9 mouse cellular contexts compared by ENCODE assay signal in the genomic region with DNA sequence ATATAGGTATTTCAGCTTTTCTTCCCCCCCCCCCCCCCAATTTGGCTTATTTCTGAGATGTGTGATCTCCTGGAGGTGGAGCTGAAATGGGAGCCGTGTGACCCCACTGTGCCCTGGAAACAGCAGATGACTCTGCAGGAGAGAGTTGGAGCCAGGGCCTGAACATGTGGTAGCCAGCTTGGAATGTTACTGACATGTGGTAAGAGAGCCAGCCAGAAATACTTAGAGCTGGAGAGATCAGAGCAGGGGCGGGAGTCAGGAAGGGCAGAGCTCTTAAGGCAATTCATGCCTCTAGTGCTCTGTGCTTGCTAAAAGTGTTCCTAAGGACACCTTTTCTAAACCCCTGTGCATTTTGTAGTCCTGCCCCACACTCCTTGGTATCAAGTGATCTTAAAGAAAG. TPM values are rescaled to one million over a fixed set of nuclear protein-coding genes. Genes with fewer than 3 reads are reported as not detected.
DNase-seq lines count a peak whose midpoint lies in the region; ATAC-seq and TF ChIP-seq lines count a peak whose summit lies in the region.
"Had no signal": no experiment of that assay in that cellular context is flagged by ENCODE, and none has a peak within 500 bp of the region (broad histone marks: within the 10 kb centered on the region; RNA-seq: fewer than 3 reads in every experiment).

No protein-coding gene starts in this region.

- TF ChIP-seq POLR2A in cerebellum, adult 2 months (IDR thresholded peaks at IDR 0.05; ENCODE audit: borderline replicate concordance, insufficient read depth, low read length) = no peak

- no peak for TF ChIP-seq EP300 in stomach, postnatal 0 days (optimal IDR thresholded peaks at IDR 0.05)

- peak; percentile 25 to 29 for DNase-seq in cerebellum, adult 2 months
- DNase-seq in cerebellum, adult 11-12 months = no peak
- peak; percentile 32 to 37 for DNase-seq in cerebellum, postnatal 14 days
- peak; percentile 98 for DNase-seq in heart, adult 11 months
- peak; percentile 66 for DNase-seq in limb, embryonic 11.5 days (ENCODE audit: low spot score)
- DNase-seq in spleen, postnatal 4 days (ENCODE audit: low spot score in 2 of 2) = no peak
- DNase-seq in stomach, postnatal 0 days (ENCODE audit: low spot score) = no peak

- 38% methylated on average over 2 of the region's 2 CpGs for WGBS in cerebellum, adult 2 months
- 7% methylated on average over 2 of the region's 2 CpGs for WGBS in limb, embryonic 11.5 days
- WGBS in stomach, postnatal 0 days = 55% methylated on average over 2 of the region's 2 CpGs

- H3K4me3 ChIP-seq in cerebellum, adult 2 months (replicated peaks; ENCODE audit: insufficient read depth, low read depth, low read length) = no peak overlapping the region
- no peak overlapping the region for H3K4me3 ChIP-seq in limb, embryonic 11.5 days (ENCODE audit: low read depth, low read length)
- no peak overlapping the region for H3K4me3 ChIP-seq in stomach, postnatal 0 days (ENCODE audit: low read depth, low read length)

- H3K9me3 ChIP-seq in limb, embryonic 11.5 days (ENCODE audit: control insufficient read depth, low read length) = no peaks in the 10 kb centered on the region
- H3K9me3 ChIP-seq in stomach, postnatal 0 days (ENCODE audit: control insufficient read depth, low read length) = no peaks in the 10 kb centered on the region

- ATAC-seq in limb, embryonic 11.5 days (ENCODE audit: insufficient number of reproducible peaks, low FRiP score, low TSS enrichment, low read depth) = 0 out of 2 replicates have a peak, but pooled peaks have one; percentile 69
- no peak for ATAC-seq in megakaryocyte-erythroid progenitor cell, adult 5-6 weeks (replicated peaks; ENCODE audit: low FRiP score, low TSS enrichment, poor library complexity, severe bottlenecking)
- ATAC-seq in stomach, postnatal 0 days (ENCODE audit: low FRiP score, low TSS enrichment) = no peak

- peaks cover 8% of the 10 kb centered on the region; the same call in 1 of the 2 replicates for H3K36me3 ChIP-seq in limb, embryonic 11.5 days (ENCODE audit: control insufficient read depth, insufficient read depth, low read length)
- peaks cover 20% of the 10 kb centered on the region; the same call in 1 of the 2 replicates for H3K36me3 ChIP-seq in stomach, postnatal 0 days (ENCODE audit: control insufficient read depth, insufficient read depth, low read length)

- no peak overlapping the region for H3K4me2 ChIP-seq in limb, embryonic 11.5 days (ENCODE audit: low read depth, severe bottlenecking)
- no peak overlapping the region for H3K4me2 ChIP-seq in stomach, postnatal 0 days (replicated peaks; ENCODE audit: low read depth)

- no peak overlapping the region for H3K27ac ChIP-seq in cerebellum, adult 2 months (ENCODE audit: insufficient read depth, low read length)
- H3K27ac ChIP-seq in limb, embryonic 11.5 days (replicated peaks; ENCODE audit: low read depth, low read length) = no peak overlapping the region
- no peak overlapping the region for H3K27ac ChIP-seq in stomach, postnatal 0 days (replicated peaks)

- TF ChIP-seq CTCF in cerebellum, adult 2 months (IDR thresholded peaks at IDR 0.05; ENCODE audit: borderline replicate concordance, insufficient read depth, low read depth, low read length) = no peak
- TF ChIP-seq CTCF in stomach, postnatal 0 days (IDR thresholded peaks at IDR 0.05; ENCODE audit: low read depth) = no peak

- H3K9ac ChIP-seq in limb, embryonic 11.5 days (ENCODE audit: low read length) = no peak overlapping the region
- no peak overlapping the region for H3K9ac ChIP-seq in stomach, postnatal 0 days (ENCODE audit: low read length)

- H3K4me1 ChIP-seq in cerebellum, adult 2 months (ENCODE audit: control insufficient read depth, insufficient read depth, low read length) = peaks cover 17% of the 10 kb centered on the region
- peaks cover 25% of the 10 kb centered on the region for H3K4me1 ChIP-seq in limb, embryonic 11.5 days (ENCODE audit: control insufficient read depth, insufficient read depth, low read length)
- 0 out of 2 replicates have a peak, but pooled peaks cover 3% of the 10 kb centered on the region for H3K4me1 ChIP-seq in stomach, postnatal 0 days (replicated peaks; ENCODE audit: control insufficient read depth, insufficient read depth)

- H3K27me3 ChIP-seq in cerebellum, adult 2 months (ENCODE audit: control insufficient read depth, insufficient read depth, low read length) = no peaks in the 10 kb centered on the region
- H3K27me3 ChIP-seq in limb, embryonic 11.5 days (ENCODE audit: control insufficient read depth, insufficient read depth, low read length) = no peaks in the 10 kb centered on the region
- H3K27me3 ChIP-seq in stomach, postnatal 0 days (ENCODE audit: control insufficient read depth, insufficient read depth, low read length) = no peaks in the 10 kb centered on the region

RNA-seq across cellular contexts. Expression of gene Mrc2, which starts 10.0 kb away (rescaled TPM):
- 3.6 and 4.4 TPM in 2 replicates for polyA plus RNA-seq in cerebellum, adult 2 months (2012; rRNA removed)
- 14.6 and 14.7 TPM in 2 replicates for polyA plus RNA-seq in limb, embryonic 11.5 days (2014; fragmentation: Nextera tagmentation; extraction: Ambion mirVana)
- total RNA-seq in megakaryocyte-erythroid progenitor cell, adult 5-6 weeks (2014; fragmentation: Nextera tagmentation) = not detected in 2 replicates
- not detected in 2 replicates for total RNA-seq in megakaryocyte-erythroid progenitor cell, adult 5-6 weeks (2017)
- polyA plus RNA-seq in stomach, postnatal 0 days (2015; fragmentation: Nextera tagmentation; extraction: Ambion mirVana) = 2.9 and 3.7 TPM in 2 replicates
- total RNA-seq: hematopoietic stem cell, adult 5-6 weeks had no signal

Comparison
In these comparisons a context has a peak if more than half of its experiments do, and no peak if none do; other contexts are left out.
1. DNase-seq: peak in cerebellum, adult 2 months (2 of 2), cerebellum, postnatal 14 days (2 of 2), heart, adult 11 months (single experiment) and limb, embryonic 11.5 days (single experiment); none in cerebellum, adult 11-12 months (single experiment), spleen, postnatal 4 days (0 of 2) and stomach, postnatal 0 days (single experiment).